ENCODE assay signal across 23 mouse cellular contexts in the genomic region with DNA sequence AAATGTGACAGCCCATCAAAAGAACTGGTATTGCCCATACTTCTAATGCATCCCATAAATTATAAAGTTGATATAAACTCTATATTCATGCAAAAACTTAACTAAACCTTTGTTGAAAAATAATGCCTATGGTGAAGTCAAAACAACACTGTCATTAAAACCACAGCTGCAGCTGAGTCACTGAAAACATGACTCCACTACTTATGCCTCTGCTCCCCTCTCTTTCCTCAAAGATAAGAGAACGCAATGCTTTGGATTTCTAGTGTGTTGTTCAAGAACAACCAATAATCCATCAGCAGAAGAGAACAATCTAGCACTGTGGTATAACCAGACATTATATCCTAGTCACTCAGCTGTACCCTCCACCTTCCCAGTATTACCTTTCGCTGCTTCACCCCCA. TPM values are rescaled to one million over a fixed set of nuclear protein-coding genes. Genes with fewer than 3 reads are reported as not detected.
"Had no signal": no experiment of that assay in that cellular context is flagged by ENCODE, and none has a peak within 500 bp of the region (broad histone marks: within the 10 kb centered on the region; RNA-seq: fewer than 3 reads in every experiment).

No protein-coding gene starts in this region.

- H3K27me3 ChIP-seq: midbrain, embryonic 12.5 days; neural tube, embryonic 13.5 days; neural tube, embryonic 15.5 days had no signal

- H3K9ac ChIP-seq: liver, embryonic 14.5 days; lung, embryonic 14.5 days; midbrain, embryonic 12.5 days; neural tube, embryonic 13.5 days; neural tube, embryonic 15.5 days had no signal

- H3K9me3 ChIP-seq: midbrain, embryonic 12.5 days; neural tube, embryonic 13.5 days; neural tube, embryonic 15.5 days had no signal

- ATAC-seq: midbrain, embryonic 16.5 days had no signal

- H3K27ac ChIP-seq: liver, embryonic 14.5 days; midbrain, embryonic 12.5 days; neural tube, embryonic 13.5 days; neural tube, embryonic 15.5 days had no signal

- H3K4me2 ChIP-seq: lung, embryonic 14.5 days; midbrain, embryonic 12.5 days; neural tube, embryonic 13.5 days; neural tube, embryonic 15.5 days had no signal

- DNase-seq: lung, adult 18-20 months; lung, embryonic 14.5 days; lung, postnatal 10 days; lung, postnatal 4 days; midbrain, embryonic 14.5 days; retina, postnatal 1 day; right cerebral cortex, adult 18-20 months; right cerebral cortex, postnatal 25 days; right cerebral cortex, postnatal 4 days; spleen, adult 18-20 months; thymus, adult 18-20 months; thymus, postnatal 14 days; thymus, postnatal 36 days had no signal

- H3K4me3 ChIP-seq: midbrain, embryonic 12.5 days; myocyte; neural tube, embryonic 13.5 days; neural tube, embryonic 15.5 days had no signal

- H3K4me1 ChIP-seq: midbrain, embryonic 12.5 days; neural tube, embryonic 13.5 days; neural tube, embryonic 15.5 days had no signal

RNA-seq across cellular contexts. Expression of a gene that starts 8.0 kb away (rescaled TPM):
- polyA plus RNA-seq: lung, embryonic 14.5 days; lung, embryonic 16.5 days; midbrain, embryonic 12.5 days; midbrain, embryonic 14.5 days; neural tube, embryonic 11.5 days; neural tube, embryonic 13.5 days; neural tube, embryonic 15.5 days; stomach, embryonic 16.5 days; thymus, postnatal 0 days had no signal
